Mouse (Mus musculus) forebrain, embryonic 15.5 days (tissue): ENCODE measurements around the gene Pax6. TPM values are rescaled to one million over a fixed set of nuclear protein-coding genes. Genes with fewer than 3 reads are reported as not detected.
A peak's percentile ranks its signal among the peaks of the same experiment; 100 is the strongest.

Source experiments
- ATAC-seq: fragments of 200-750 bp; cut with Nextera tagmentation; replicated peaks from 2 replicates; pipeline ENCODE4 v1.8.0; 2017; ENCODE audit warnings: mild to moderate bottlenecking, moderate TSS enrichment, moderate library complexity
- H3K27ac ChIP-seq: fragments of 300-500 bp; sonication (generic); replicated peaks from 2 replicates; pipeline ENCODE4 v1.5.1; 2015; ENCODE audit warnings: mild to moderate bottlenecking, inconsistent platforms
- H3K27me3 ChIP-seq: fragments of 300-500 bp; sonication (generic); 2 replicates; pipeline ENCODE4 v1.6.1; 2015; ENCODE audit warnings: inconsistent platforms
- H3K36me3 ChIP-seq: fragments of 300-500 bp; sonication (generic); 2 replicates; pipeline ENCODE4 v1.6.1; 2015; ENCODE audit warnings: mild to moderate bottlenecking, inconsistent platforms
- H3K4me1 ChIP-seq: fragments of 300-500 bp; sonication (generic); 2 replicates; pipeline ENCODE4 v1.6.1; 2015; ENCODE audit warnings: inconsistent platforms
- H3K4me2 ChIP-seq: fragments of 300-500 bp; sonication (generic); replicated peaks from 2 replicates; pipeline ENCODE4 v1.6.1; 2015; ENCODE audit warnings: mild to moderate bottlenecking, inconsistent platforms
- H3K4me3 ChIP-seq: fragments of 300-500 bp; sonication (generic); 2 replicates; pipeline ENCODE4 v1.5.1; 2015; ENCODE audit warnings: mild to moderate bottlenecking, inconsistent platforms
- H3K9ac ChIP-seq: fragments of 300-500 bp; sonication (generic); replicated peaks from 2 replicates; pipeline ENCODE4 v1.6.1; 2015; ENCODE audit warnings: mild to moderate bottlenecking, inconsistent platforms
- H3K9me3 ChIP-seq: fragments of 300-500 bp; sonication (generic); 2 replicates; pipeline ENCODE4 v1.6.1; 2016; ENCODE audit warnings: inconsistent platforms
- WGBS: fragments of 180-500 bp; shearing (Covaris S2); methylation state at CpG from one replicate; pipeline ENCODE4 v1.1.7; 2015; ENCODE audit warnings: mixed read lengths; 5-methylcytosine and 5-hydroxymethylcytosine counted together
- polyA plus RNA-seq: library from polyadenylated mRNA; unstranded; fragments of >200 nt; fragmentation: Nextera tagmentation; extraction: Ambion mirVana; gene quantifications from 2 replicates; pipeline ENCODE4 v1.2.1, GENCODE M21; 2015

The Pax6 gene
- polyA plus RNA-seq = 45.0 and 57.0 TPM in 2 replicates

- H3K36me3 ChIP-seq = no peaks in the 10 kb centered on the region
- H3K9me3 ChIP-seq = no peaks in the 10 kb centered on the region
- 1% methylated on average over 44 of the region's 44 CpGs for WGBS
- 0 out of 2 replicates have a peak, but pooled peaks have one; percentile 9 for ATAC-seq
- peak within 1 kb of the TSS; percentile 83 for H3K4me2 ChIP-seq
- H3K27ac ChIP-seq = 0 out of 2 replicates have a peak within 1 kb of the TSS, but pooled peaks have one; percentile 19
- peak within 1 kb of the TSS; percentile 44 for H3K9ac ChIP-seq
- peak within 1 kb of the TSS; percentile 41 for H3K4me3 ChIP-seq
- peaks cover 78% of the 10 kb centered on the region for H3K27me3 ChIP-seq
- peaks cover 47% of the 10 kb centered on the region for H3K4me1 ChIP-seq
Observed at GRCm38 (mm10) chr2:105668271-105669270, at the start of gene Pax6. Gene Pax6 (plus strand): TSS chr2:105668900.

GRCm38 (mm10) chr2:105648933-105649332 lies 19.8 kb upstream of the Pax6 start:
- Histone ChIP-seq H3K9ac (no peak overlapping the region), H3K27ac (no peak overlapping the region), H3K9me3 (no peaks in the 10 kb centered on the region), H3K36me3 (no peaks in the 10 kb centered on the region), H3K27me3 (0 out of 2 replicates have a peak, but pooled peaks cover 4% of the 10 kb centered on the region), H3K4me2 (no peak overlapping the region), H3K4me1 (no peaks in the 10 kb centered on the region), H3K4me3 (no peak overlapping the region)
- 91% methylated on average over 2 of the region's 2 CpGs for WGBS
- ATAC-seq = no peak

- no peak for ATAC-seq
- peaks cover 34% of the 10 kb centered on the region for H3K27me3 ChIP-seq
- no peak overlapping the region for H3K4me3 ChIP-seq
- no peaks in the 10 kb centered on the region for H3K9me3 ChIP-seq
- no peak overlapping the region for H3K9ac ChIP-seq
- peaks cover 15% of the 10 kb centered on the region for H3K4me1 ChIP-seq
- no peaks in the 10 kb centered on the region for H3K36me3 ChIP-seq
- 89% methylated on average over 8 of the region's 8 CpGs for WGBS
- H3K4me2 ChIP-seq = no peak overlapping the region
- no peak overlapping the region for H3K27ac ChIP-seq
Observed at GRCm38 (mm10) chr2:105656456-105656855, 12.2 kb upstream of the Pax6 start.

- Histone ChIP-seq H3K9ac (no peak overlapping the region), H3K36me3 (no peaks in the 10 kb centered on the region), H3K4me3 (peak overlapping the region; percentile 19; the same call in 1 of the 2 replicates), H3K27ac (no peak overlapping the region), H3K9me3 (no peaks in the 10 kb centered on the region), H3K27me3 (peaks cover 51% of the 10 kb centered on the region), H3K4me1 (peaks cover 23% of the 10 kb centered on the region), H3K4me2 (peak overlapping the region; percentile 37; the same call in 1 of the 2 replicates)
- WGBS = 18% methylated on average over 9 of the region's 9 CpGs
- ATAC-seq = no peak
Observed at GRCm38 (mm10) chr2:105659350-105659749, 9.3 kb upstream of the Pax6 start.

- peak; percentile 73 for ATAC-seq
- H3K4me2 ChIP-seq = peak overlapping the region; percentile 37
- H3K9ac ChIP-seq = 0 out of 2 replicates have a peak overlapping the region, but pooled peaks have one; percentile 16
- peak overlapping the region; percentile 19 for H3K4me3 ChIP-seq
- H3K9me3 ChIP-seq = no peaks in the 10 kb centered on the region
- H3K27ac ChIP-seq = no peak overlapping the region
- H3K4me1 ChIP-seq = peaks cover 23% of the 10 kb centered on the region
- 3% methylated on average over 41 of the region's 41 CpGs for WGBS
- H3K36me3 ChIP-seq = no peaks in the 10 kb centered on the region
- peaks cover 59% of the 10 kb centered on the region for H3K27me3 ChIP-seq
Observed at GRCm38 (mm10) chr2:105659926-105660873, 8.5 kb upstream of the Pax6 start.

GRCm38 (mm10) chr2:105660874-105661622 lies 7.7 kb upstream of the Pax6 start:
- no peaks in the 10 kb centered on the region for H3K9me3 ChIP-seq
- ATAC-seq = peak; percentile 1; the same call in 1 of the 2 replicates
- no peaks in the 10 kb centered on the region for H3K36me3 ChIP-seq
- H3K27me3 ChIP-seq = peaks cover 67% of the 10 kb centered on the region
- H3K4me2 ChIP-seq = peak overlapping the region; percentile 37
- peaks cover 23% of the 10 kb centered on the region for H3K4me1 ChIP-seq
- peak overlapping the region; percentile 19; the same call in 1 of the 2 replicates for H3K4me3 ChIP-seq
- 2% methylated on average over 25 of the region's 26 CpGs for WGBS
- no peak overlapping the region for H3K9ac ChIP-seq
- H3K27ac ChIP-seq = no peak overlapping the region

- Histone ChIP-seq H3K9ac (no peak overlapping the region), H3K27ac (no peak overlapping the region), H3K4me3 (no peak overlapping the region), H3K4me2 (peak overlapping the region; percentile 37), H3K27me3 (peaks cover 72% of the 10 kb centered on the region), H3K4me1 (peaks cover 23% of the 10 kb centered on the region), H3K9me3 (no peaks in the 10 kb centered on the region), H3K36me3 (no peaks in the 10 kb centered on the region)
- peak; percentile 59; the same call in 1 of the 2 replicates for ATAC-seq
- WGBS = 2% methylated on average over 18 of the region's 18 CpGs
Observed at GRCm38 (mm10) chr2:105661623-105662066, 7.1 kb upstream of the Pax6 start.

GRCm38 (mm10) chr2:105662121-105662520 lies 6.6 kb upstream of the Pax6 start:
- no peaks in the 10 kb centered on the region for H3K9me3 ChIP-seq
- no peaks in the 10 kb centered on the region for H3K36me3 ChIP-seq
- no peak overlapping the region for H3K9ac ChIP-seq
- H3K4me2 ChIP-seq = no peak overlapping the region
- peaks cover 72% of the 10 kb centered on the region for H3K27me3 ChIP-seq
- H3K4me1 ChIP-seq = peaks cover 28% of the 10 kb centered on the region
- whole genome bisulfite sequencing = 8% methylated on average over 16 of the region's 16 CpGs
- ATAC-seq = no peak
- H3K27ac ChIP-seq = no peak overlapping the region
- no peak overlapping the region for H3K4me3 ChIP-seq

GRCm38 (mm10) chr2:105662606-105663005 lies 6.1 kb upstream of the Pax6 start:
- Histone ChIP-seq H3K27me3 (peaks cover 72% of the 10 kb centered on the region), H3K4me3 (no peak overlapping the region), H3K9me3 (no peaks in the 10 kb centered on the region), H3K36me3 (no peaks in the 10 kb centered on the region), H3K4me1 (peaks cover 33% of the 10 kb centered on the region), H3K9ac (no peak overlapping the region), H3K27ac (no peak overlapping the region), H3K4me2 (no peak overlapping the region)
- ATAC-seq = no peak
- WGBS = 12% methylated on average over 7 of the region's 7 CpGs

GRCm38 (mm10) chr2:105663101-105663511 lies 5.6 kb upstream of the Pax6 start:
- peaks cover 77% of the 10 kb centered on the region for H3K27me3 ChIP-seq
- H3K4me1 ChIP-seq = peaks cover 38% of the 10 kb centered on the region
- 27% methylated on average over 10 of the region's 10 CpGs for WGBS
- H3K9me3 ChIP-seq = no peaks in the 10 kb centered on the region
- no peak for ATAC-seq
- H3K36me3 ChIP-seq = no peaks in the 10 kb centered on the region
- H3K27ac ChIP-seq = no peak overlapping the region
- H3K4me3 ChIP-seq = no peak overlapping the region
- H3K4me2 ChIP-seq = no peak overlapping the region
- no peak overlapping the region for H3K9ac ChIP-seq

- Histone ChIP-seq H3K27me3 (peaks cover 70% of the 10 kb centered on the region), H3K4me1 (peaks cover 52% of the 10 kb centered on the region), H3K27ac (no peak overlapping the region), H3K4me2 (no peak overlapping the region), H3K9ac (no peak overlapping the region), H3K9me3 (no peaks in the 10 kb centered on the region), H3K36me3 (no peaks in the 10 kb centered on the region), H3K4me3 (no peak overlapping the region)
- ATAC-seq = no peak
- 32% methylated on average over 5 of the region's 5 CpGs for WGBS
Observed at GRCm38 (mm10) chr2:105664996-105665395, 3.7 kb upstream of the Pax6 start.
